Mouse (Mus musculus) brain, embryonic 14.5 days (tissue): ENCODE results near the gene Tmem216.

Experiments used
- CTCF ChIP-seq: fragments of 200-500 bp; IDR thresholded peaks from 2 replicates; pipeline ENCODE4 v1.5.1; 2012; ENCODE audit warnings: inconsistent platforms, mild to moderate bottlenecking, moderate library complexity, borderline replicate concordance; ENCODE audit not compliant: insufficient read depth, insufficient read length; ENCODE audit errors: extremely low read depth
- POLR2A ChIP-seq: fragments of 200-500 bp; IDR thresholded peaks from 2 replicates; pipeline ENCODE4 v1.6.1; 2012; ENCODE audit warnings: mild to moderate bottlenecking, inconsistent platforms, borderline replicate concordance; ENCODE audit not compliant: poor library complexity, insufficient read depth, insufficient read length, severe bottlenecking; ENCODE audit errors: extremely low read depth

- no peak for TF ChIP-seq POLR2A
- peak; percentile 95 for TF ChIP-seq CTCF
These were observed 53.5 kb downstream of the Tmem216 start for GRCm38 (mm10) chr19:10502571-10502970.
